Comparison of ENCODE assay signal across 24 mouse cellular contexts in genomic region chr19:28051571-28051970, GRCm38 (mm10).
"Had no signal": no experiment of that assay in that cellular context is flagged by ENCODE, and none has a peak within 500 bp of the region (broad histone marks: within the 10 kb centered on the region; RNA-seq: fewer than 3 reads in every experiment).

No protein-coding gene starts in this region.

- ATAC-seq: forebrain, embryonic 13.5 days; forebrain, embryonic 14.5 days; forebrain, embryonic 15.5 days; forebrain, embryonic 16.5 days; forebrain, postnatal 0 days had no signal

- DNase-seq: cerebellum, adult 9-10 months; cerebellum, adult 9-11 months; cerebellum, postnatal 10 days; cerebellum, postnatal 14 days; cerebellum, postnatal 25 days; cerebellum, postnatal 36 days; embryo, embryonic 11 days; forebrain, postnatal 0 days; gastrocnemius, adult 2 months; gastrocnemius, postnatal 10 days; gastrocnemius, postnatal 14 days; gastrocnemius, postnatal 25 days; gastrocnemius, postnatal 36 days; heart, adult 11 months; heart, adult 18-20 months; heart, adult 2 months had no signal

- H3K27me3 ChIP-seq: embryonic facial prominence, embryonic 12.5 days; embryonic facial prominence, embryonic 13.5 days; embryonic facial prominence, embryonic 15.5 days; forebrain, embryonic 12.5 days; forebrain, embryonic 13.5 days; forebrain, embryonic 15.5 days had no signal
